Mouse (Mus musculus): ENCODE results near the gene Hsdl2. TPM values are rescaled to one million over a fixed set of nuclear protein-coding genes. Genes with fewer than 3 reads are reported as not detected.

Hsdl2 gene
- polyA plus RNA-seq, 1 experiment from 2014 or later: 23.1 TPM

DNA sequence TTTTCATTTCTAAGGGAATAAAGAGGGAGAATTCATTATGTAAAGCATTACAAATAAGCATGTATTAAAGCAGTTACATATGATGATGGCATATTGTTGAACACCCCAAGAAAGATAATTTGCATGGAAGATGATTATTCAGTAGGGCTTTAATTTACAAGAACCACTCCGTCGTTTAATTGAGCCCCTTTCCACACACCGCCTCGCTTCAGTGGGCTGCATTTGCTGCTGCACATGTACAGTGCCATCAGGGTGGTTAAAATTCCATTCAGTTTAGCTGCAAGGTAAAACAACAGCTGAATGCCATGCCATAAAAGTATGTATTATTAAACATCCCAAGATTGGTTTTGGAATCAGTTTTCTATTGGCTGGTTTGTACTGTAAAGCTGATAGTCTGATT is 63.6 kb downstream of the Hsdl2 start:
- H3K4me3 ChIP-seq (ENCODE audit: low read depth, low read length): no peak overlapping the region
- no peaks in the 10 kb centered on the region for H3K27me3 ChIP-seq (replicated peaks; ENCODE audit: control insufficient read depth, insufficient read depth, low read length)
- ATAC-seq: no peak
- no peaks in the 10 kb centered on the region for H3K36me3 ChIP-seq (ENCODE audit: control insufficient read depth, insufficient read depth)
- TF ChIP-seq CTCF (IDR thresholded peaks at IDR 0.05; ENCODE audit: low read depth): no peak
- WGBS: 91% methylated on average over 4 of the region's 4 CpGs
- no peak overlapping the region for H3K4me2 ChIP-seq (replicated peaks; ENCODE audit: low read depth)
- no peaks in the 10 kb centered on the region for H3K9me3 ChIP-seq (ENCODE audit: control insufficient read depth)
- no peak overlapping the region for H3K9ac ChIP-seq (ENCODE audit: low read depth, low read length)
- H3K4me1 ChIP-seq (replicated peaks; ENCODE audit: control insufficient read depth, insufficient read depth, low read length): 0 out of 2 replicates have a peak, but pooled peaks cover 2% of the 10 kb centered on the region
- no peak overlapping the region for H3K27ac ChIP-seq (ENCODE audit: low read depth, low read length)

GRCm38 (mm10) chr4:59645610-59646009 is 64.2 kb downstream of the Hsdl2 start:
- Histone ChIP-seq H3K9ac (ENCODE audit: low read depth, low read length) (no peak overlapping the region), H3K4me3 (ENCODE audit: low read depth, low read length) (no peak overlapping the region), H3K27ac (ENCODE audit: low read depth, low read length) (no peak overlapping the region), H3K4me2 (replicated peaks; ENCODE audit: low read depth) (no peak overlapping the region), H3K36me3 (ENCODE audit: control insufficient read depth, insufficient read depth) (no peaks in the 10 kb centered on the region), H3K9me3 (ENCODE audit: control insufficient read depth) (no peaks in the 10 kb centered on the region), H3K27me3 (replicated peaks; ENCODE audit: control insufficient read depth, insufficient read depth, low read length) (no peaks in the 10 kb centered on the region), H3K4me1 (replicated peaks; ENCODE audit: control insufficient read depth, insufficient read depth, low read length) (0 out of 2 replicates have a peak, but pooled peaks cover 2% of the 10 kb centered on the region)
- WGBS: 71% methylated on average over 2 of the region's 2 CpGs
- ATAC-seq: no peak
- no peak for TF ChIP-seq CTCF (IDR thresholded peaks at IDR 0.05; ENCODE audit: low read depth)

- peak; percentile 64; the same call in 1 of the 2 replicates for ATAC-seq
- WGBS: 62% methylated on average over 10 of the region's 10 CpGs
- no peak overlapping the region for H3K4me2 ChIP-seq (replicated peaks; ENCODE audit: low read depth)
- H3K9ac ChIP-seq (ENCODE audit: low read depth, low read length): no peak overlapping the region
- no peak overlapping the region for H3K4me3 ChIP-seq (ENCODE audit: low read depth, low read length)
- no peaks in the 10 kb centered on the region for H3K36me3 ChIP-seq (ENCODE audit: control insufficient read depth, insufficient read depth)
- no peak overlapping the region for H3K27ac ChIP-seq (ENCODE audit: low read depth, low read length)
- H3K27me3 ChIP-seq (replicated peaks; ENCODE audit: control insufficient read depth, insufficient read depth, low read length): no peaks in the 10 kb centered on the region
- no peak for TF ChIP-seq CTCF (IDR thresholded peaks at IDR 0.05; ENCODE audit: low read depth)
- no peaks in the 10 kb centered on the region for H3K9me3 ChIP-seq (ENCODE audit: control insufficient read depth)
- 0 out of 2 replicates have a peak, but pooled peaks cover 2% of the 10 kb centered on the region for H3K4me1 ChIP-seq (replicated peaks; ENCODE audit: control insufficient read depth, insufficient read depth, low read length)
Measured at GRCm38 (mm10) chr4:59646020-59646696, 64.8 kb downstream of the Hsdl2 start.

DNA sequence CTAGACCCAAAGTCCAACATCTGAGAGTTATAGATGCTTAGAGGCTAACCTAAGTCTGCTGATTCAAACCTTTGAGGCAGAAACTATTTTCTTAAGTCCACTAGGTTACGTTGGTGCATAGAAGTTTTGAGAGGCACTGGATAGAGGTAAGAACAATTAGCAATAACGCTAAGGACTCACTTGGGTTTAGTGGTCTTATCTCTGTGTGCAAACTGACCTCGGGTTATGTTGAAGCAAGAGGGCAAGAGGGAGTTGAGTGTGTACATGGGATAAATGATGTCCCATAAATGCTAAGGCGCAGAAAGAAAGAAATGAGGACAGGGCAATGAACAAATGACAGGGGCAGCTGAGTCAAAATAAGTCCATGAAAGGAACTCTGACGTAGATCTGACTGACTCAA is 67.8 kb downstream of the Hsdl2 start:
- Histone ChIP-seq H3K36me3 (ENCODE audit: control insufficient read depth, insufficient read depth) (no peaks in the 10 kb centered on the region), H3K9me3 (ENCODE audit: control insufficient read depth) (no peaks in the 10 kb centered on the region), H3K4me1 (replicated peaks; ENCODE audit: control insufficient read depth, insufficient read depth, low read length) (0 out of 2 replicates have a peak, but pooled peaks cover 2% of the 10 kb centered on the region), H3K4me3 (ENCODE audit: low read depth, low read length) (no peak overlapping the region), H3K4me2 (replicated peaks; ENCODE audit: low read depth) (no peak overlapping the region), H3K27me3 (replicated peaks; ENCODE audit: control insufficient read depth, insufficient read depth, low read length) (no peaks in the 10 kb centered on the region), H3K9ac (ENCODE audit: low read depth, low read length) (no peak overlapping the region), H3K27ac (ENCODE audit: low read depth, low read length) (no peak overlapping the region)
- no peak for ATAC-seq
- WGBS: 55% methylated on average over 5 of the region's 5 CpGs
- TF ChIP-seq CTCF (IDR thresholded peaks at IDR 0.05; ENCODE audit: low read depth): no peak

DNA sequence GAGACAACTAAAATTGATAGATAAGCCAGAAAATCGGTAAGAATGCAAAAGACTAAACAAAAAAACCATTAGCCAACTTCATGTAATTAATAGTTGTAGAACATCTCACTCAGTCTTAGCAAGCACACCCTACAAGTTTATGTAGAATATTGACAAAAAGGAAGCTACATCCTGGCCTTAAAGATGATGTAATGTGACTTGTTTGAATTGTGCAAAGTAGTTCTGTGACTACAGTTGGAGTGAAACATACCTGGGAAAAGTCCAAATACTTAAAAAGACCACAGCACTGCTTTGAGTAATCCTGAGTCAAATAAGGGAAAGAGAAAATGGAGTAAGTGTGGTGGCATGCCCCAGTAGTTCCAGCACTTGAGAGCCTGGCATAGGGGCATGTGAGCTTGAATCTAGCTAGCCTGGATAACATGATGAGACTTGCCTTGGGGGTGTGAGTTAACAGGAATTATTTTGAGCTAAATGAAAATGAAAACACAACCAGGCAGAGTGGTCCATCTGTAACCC is 70.9 kb downstream of the Hsdl2 start:
- 81% methylated on average over 1 of the region's 1 CpGs for WGBS
- Histone ChIP-seq H3K9me3 (ENCODE audit: control insufficient read depth) (no peaks in the 10 kb centered on the region), H3K4me1 (replicated peaks; ENCODE audit: control insufficient read depth, insufficient read depth, low read length) (0 out of 2 replicates have a peak, but pooled peaks cover 2% of the 10 kb centered on the region), H3K4me3 (ENCODE audit: low read depth, low read length) (no peak overlapping the region), H3K27ac (ENCODE audit: low read depth, low read length) (no peak overlapping the region), H3K27me3 (replicated peaks; ENCODE audit: control insufficient read depth, insufficient read depth, low read length) (no peaks in the 10 kb centered on the region), H3K36me3 (ENCODE audit: control insufficient read depth, insufficient read depth) (no peaks in the 10 kb centered on the region), H3K4me2 (replicated peaks; ENCODE audit: low read depth) (no peak overlapping the region), H3K9ac (ENCODE audit: low read depth, low read length) (no peak overlapping the region)
- no peak for ATAC-seq
- no peak for TF ChIP-seq CTCF (IDR thresholded peaks at IDR 0.05; ENCODE audit: low read depth)

DNA sequence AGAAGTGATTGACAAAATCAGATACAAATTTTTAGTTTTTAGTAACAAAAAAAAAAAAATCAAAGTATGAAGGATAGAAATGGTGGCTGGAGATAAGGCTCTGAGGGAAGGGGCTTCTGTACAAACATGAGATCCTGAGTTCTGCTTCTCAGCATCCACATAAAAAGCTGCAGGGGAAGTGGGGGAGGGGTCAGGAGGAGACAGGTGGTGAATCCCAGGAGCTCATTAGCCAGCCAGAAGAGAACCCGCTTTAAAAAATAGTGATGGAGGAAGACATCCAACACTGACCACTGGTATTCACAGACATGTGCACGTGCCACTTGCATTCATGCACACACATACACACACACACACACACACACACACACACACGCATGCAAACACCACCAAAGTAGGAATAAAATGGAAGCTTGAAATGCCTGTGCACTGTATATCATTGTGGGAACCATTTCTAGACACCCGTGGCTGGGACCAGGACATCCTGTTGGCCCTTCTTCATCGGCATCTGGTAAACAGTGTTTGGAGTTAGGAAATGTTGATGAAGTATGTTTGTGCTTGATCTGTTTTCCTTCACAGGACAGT is 74.8 kb downstream of the Hsdl2 start:
- no peak overlapping the region for H3K27ac ChIP-seq (ENCODE audit: low read depth, low read length)
- H3K4me3 ChIP-seq (ENCODE audit: low read depth, low read length): no peak overlapping the region
- ATAC-seq: no peak
- no peaks in the 10 kb centered on the region for H3K36me3 ChIP-seq (ENCODE audit: control insufficient read depth, insufficient read depth)
- no peaks in the 10 kb centered on the region for H3K9me3 ChIP-seq (ENCODE audit: control insufficient read depth)
- no peak for TF ChIP-seq CTCF (IDR thresholded peaks at IDR 0.05; ENCODE audit: low read depth)
- 73% methylated on average over 5 of the region's 5 CpGs for WGBS
- no peak overlapping the region for H3K4me2 ChIP-seq (replicated peaks; ENCODE audit: low read depth)
- H3K4me1 ChIP-seq (replicated peaks; ENCODE audit: control insufficient read depth, insufficient read depth, low read length): no peaks in the 10 kb centered on the region
- no peak overlapping the region for H3K9ac ChIP-seq (ENCODE audit: low read depth, low read length)
- no peaks in the 10 kb centered on the region for H3K27me3 ChIP-seq (replicated peaks; ENCODE audit: control insufficient read depth, insufficient read depth, low read length)

All from intestine, postnatal 0 days (tissue).